Mouse (Mus musculus) CD4-positive, CD25-positive, alpha-beta regulatory T cell, adult 2 months (primary cell): Measurements from ENCODE around the gene Scfd2.

Experiments
- DNase-seq: peaks from one replicate; pipeline ENCODE4 v3.0.0-alpha.2; 2012; ENCODE audit warnings: low read depth, low spot score

Gene Scfd2

GRCm38 (mm10) chr5:74278428-74278827 is 253.1 kb downstream of the Scfd2 start:
- DNase-seq: no peak

DNA sequence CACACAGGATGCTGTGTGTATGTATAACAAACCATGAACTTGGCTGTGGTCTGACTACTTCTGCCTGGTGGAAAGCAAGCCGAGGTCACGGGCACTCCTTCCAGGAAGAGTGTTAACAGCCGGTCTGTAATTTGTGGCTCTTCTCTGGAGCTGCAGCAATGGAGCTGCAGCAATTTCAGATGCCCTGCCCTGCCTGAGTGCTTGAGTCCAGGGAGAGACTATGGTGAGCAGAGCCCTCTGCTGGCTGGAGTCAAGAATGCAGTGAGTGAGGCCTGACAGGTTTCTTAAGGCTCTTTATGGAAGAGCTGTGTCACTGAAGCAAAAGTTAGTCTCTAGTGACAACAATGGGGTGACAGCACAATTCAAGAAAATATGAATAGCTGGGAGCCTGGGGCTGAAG is 253.8 kb downstream of the Scfd2 start:
- peak; percentile 90 for DNase-seq

DNA sequence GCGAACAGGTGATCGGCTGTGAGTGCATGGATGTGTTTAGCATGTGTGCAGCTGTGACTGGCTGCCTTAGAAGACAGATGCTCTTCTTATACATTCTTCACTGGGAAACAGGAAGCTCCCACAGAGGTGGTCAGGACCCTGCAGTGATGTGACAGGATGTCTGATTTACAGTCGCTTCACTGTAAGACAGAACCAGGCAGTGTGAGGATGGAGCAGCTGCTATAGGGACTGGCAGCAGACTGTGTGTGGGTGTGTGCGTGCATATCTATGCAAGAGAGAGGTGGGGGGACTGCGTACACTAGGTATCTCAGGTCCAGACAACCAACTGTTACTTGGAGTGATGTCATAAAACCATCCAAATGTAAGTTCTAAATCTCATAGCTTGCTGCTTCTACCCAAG is 254.3 kb downstream of the Scfd2 start:
- peak; percentile 16 for DNase-seq

DNA sequence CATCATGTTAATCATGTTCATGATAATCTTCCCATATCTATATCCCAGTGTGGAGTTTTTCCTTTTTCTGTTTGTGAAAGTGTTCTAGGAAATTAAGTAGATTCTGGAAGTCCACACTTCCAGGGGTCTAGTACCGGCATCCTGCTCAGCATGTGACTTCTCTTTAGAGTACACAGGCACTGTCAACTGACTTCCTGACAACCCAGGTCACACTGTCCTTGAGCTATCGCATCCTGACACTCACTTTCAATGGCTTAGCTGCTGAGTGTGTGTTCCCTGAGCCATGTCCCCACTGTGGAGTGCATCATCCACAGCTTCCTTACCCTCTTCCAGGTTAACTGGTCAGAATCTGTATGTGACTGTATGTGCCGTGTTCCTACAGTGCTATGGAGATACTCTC is 258.2 kb downstream of the Scfd2 start:
- no peak for DNase-seq

GRCm38 (mm10) chr5:74267736-74268369 is 263.7 kb downstream of the Scfd2 start:
- no peak for DNase-seq

DNA sequence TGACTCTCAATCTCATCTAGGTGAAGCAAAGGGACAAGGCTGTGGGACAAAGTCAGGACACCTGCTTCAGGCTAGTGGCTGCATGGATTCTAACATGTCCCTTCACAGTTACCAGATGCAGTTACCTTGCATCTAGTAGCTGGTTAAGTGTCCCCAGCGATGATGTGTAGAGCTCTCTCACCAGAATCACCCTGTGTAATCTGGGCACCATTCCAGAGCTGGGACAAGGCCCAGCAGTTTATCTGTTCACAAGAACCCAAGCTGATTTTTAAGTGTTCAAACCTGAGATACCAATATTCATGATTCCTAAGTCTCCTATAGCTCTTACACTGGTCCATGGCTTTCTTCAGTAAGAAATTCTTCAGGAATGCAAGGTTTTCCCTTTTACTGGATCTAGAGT is 264.4 kb downstream of the Scfd2 start:
- no peak for DNase-seq

DNA sequence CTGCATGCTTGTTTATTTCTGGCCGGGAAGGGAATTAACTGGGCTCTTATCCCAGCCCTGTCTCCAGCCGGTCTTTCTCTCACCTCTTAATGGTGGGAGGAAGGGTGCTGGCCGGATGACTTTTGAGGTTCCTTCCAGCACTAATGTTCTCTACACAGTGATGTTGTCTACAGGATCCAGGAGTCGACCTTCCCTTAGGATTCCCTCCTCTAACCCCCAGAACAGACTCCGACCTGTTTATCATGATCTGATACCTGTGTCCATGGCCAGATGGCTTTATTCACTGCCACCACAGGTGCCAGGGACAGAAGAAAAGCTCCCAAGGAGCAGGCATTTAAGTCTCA is 265.1 kb downstream of the Scfd2 start:
- DNase-seq: no peak

- DNase-seq: no peak
Measured at GRCm38 (mm10) chr5:74265601-74266475, 265.7 kb downstream of the Scfd2 start.

DNA sequence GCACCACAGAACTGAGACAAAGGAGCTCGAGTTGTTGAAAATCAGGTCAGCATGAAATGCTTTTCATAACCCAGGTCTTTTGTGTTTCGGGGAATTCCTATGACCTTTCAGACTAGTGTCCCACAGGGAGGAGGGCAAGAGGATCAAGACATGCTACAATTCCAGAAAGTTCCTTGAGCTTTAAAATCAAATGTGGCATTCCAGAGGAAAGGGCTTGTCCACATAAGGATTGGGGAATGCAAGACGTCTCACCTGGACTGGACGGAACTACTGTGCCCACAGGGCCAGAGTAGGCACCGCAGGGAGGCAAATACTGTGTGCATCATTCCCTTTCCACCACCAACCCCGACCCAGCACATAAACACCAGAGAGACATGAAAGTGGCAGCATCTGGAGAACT is 266.4 kb downstream of the Scfd2 start:
- no peak for DNase-seq

DNA sequence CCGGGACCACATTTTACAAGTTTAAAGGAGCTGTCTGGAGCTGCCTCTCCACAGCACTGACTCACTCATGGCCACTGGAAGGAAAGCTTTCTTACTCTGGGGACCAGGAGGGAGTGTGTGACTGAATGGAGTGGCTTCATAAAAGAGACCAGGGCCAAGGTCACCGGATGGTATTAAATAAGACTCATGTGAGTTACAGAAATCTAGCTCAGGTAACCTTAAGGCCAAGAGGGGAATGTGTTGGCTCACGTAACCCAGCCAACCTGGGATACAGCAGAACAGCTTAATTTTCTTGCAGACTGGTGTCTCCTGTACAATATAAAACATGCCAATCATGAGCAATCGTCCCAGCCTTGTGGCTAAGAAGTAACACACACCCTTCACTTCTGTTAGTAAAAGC is 267.0 kb downstream of the Scfd2 start:
- no peak for DNase-seq

DNA sequence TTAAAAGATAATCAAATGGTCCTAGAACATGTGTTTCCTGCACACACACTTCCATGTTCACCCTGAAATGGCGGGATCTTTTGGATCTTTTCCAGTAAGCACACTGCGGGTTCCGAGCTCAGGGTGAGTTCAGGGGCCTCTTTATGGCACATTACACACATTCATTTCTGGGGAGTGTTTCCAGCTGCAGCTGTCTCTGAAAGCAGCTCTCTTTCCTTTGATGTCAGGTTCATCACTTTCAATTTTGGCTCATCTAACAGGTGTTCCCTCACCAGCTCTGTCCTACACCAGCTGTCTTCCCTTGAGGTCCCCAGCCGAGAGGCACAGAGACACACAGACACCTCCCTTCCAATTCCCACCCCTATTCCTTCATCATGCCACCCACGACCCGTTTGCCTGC is 270.5 kb downstream of the Scfd2 start:
- peak; percentile 50 for DNase-seq

DNA sequence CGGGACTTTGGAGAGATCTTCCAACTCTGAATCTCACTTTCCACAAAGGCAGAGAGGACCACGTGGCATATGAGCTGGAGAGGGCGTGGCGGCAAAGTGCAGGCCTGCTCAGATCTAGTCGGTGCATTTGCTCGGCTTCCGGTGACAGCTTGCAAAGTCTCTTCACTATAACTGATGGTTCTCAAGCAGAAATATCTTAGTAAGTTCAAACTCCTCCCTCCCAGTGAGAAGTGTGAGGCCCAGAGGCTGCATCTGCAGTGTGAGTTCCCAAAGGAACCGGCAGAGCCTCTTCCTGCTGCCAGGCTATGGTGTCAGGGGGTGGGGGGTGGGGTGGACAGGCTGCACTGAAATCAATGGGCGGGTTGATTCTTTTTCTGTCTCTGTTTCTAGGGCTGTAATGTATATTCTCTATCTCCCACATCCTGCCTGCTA is 271.2 kb downstream of the Scfd2 start:
- peak; percentile 86 for DNase-seq

DNA sequence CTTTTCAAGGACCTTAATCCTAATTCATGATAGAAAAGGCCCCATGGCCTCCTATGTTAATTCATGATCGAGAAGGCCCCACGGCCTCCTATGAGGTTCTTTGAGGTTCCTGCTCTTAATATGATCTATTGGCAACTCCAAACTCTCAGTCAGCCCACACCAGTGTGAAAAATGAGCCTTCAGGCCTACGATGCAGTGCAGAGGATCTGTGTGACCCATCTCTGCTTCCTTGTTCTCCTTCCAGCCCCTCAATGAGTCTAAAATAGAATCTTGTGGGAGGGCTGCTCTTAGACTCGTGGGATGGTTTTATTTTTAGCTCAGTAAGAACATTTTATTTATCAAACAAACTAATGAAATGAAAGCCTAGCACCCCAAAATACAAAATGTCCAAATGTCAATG is 274.9 kb downstream of the Scfd2 start:
- no peak for DNase-seq

GRCm38 (mm10) chr5:74254996-74255395 is 276.6 kb downstream of the Scfd2 start:
- DNase-seq: no peak

GRCm38 (mm10) chr5:74253724-74254328 is 277.7 kb downstream of the Scfd2 start:
- DNase-seq: no peak

DNA sequence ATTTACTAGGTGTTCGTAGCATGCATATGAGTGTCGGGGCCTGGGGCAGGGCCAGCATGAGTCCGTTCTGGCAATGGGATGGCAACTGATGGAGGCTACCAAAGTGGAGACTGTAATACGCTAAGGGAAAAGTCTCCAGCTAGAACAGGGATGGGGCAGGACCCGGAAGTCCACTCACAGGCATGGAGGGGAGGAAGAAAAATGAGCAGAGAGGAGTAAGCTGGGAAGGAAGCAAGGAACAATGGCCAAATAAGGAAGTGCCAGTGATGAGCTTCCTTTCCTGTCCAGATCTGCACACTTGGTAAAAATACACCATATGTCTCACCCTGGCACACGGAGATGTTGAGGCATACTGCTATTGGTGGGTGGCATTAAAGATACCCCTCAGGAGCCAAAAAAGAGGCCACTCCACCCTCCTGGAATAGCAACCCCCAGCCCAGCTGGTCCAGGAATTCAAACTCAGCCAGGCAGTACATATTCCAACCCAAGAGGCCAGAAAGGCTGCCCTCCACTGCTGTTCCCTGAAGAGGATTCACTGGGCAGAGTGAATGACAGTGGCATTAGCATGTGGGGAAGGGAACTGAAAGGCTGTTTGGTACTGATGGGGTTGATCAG is 278.8 kb downstream of the Scfd2 start:
- no peak for DNase-seq

GRCm38 (mm10) chr5:74250947-74251346 is 280.6 kb downstream of the Scfd2 start:
- no peak for DNase-seq

- no peak for DNase-seq
Measured at GRCm38 (mm10) chr5:74250308-74250707, 281.3 kb downstream of the Scfd2 start.

DNA sequence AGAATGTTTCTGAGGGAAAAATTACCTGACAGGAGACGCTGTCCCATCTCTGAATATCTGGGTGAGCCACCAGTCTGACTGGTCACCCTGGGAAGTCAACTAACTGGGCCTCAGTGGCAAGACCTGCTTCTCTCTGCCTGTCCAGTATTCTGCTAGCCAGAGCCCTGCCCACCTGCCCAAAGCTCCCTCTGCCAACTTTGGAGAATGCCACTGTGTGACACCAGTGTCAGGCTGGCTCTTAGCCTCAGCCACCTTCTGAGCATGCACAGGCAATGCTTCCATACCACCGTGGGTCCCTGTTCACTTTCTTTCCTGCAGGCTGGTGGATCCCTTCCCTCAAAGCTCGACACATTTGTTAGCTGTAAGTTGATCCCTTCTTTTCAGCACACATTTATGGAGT is 281.8 kb downstream of the Scfd2 start:
- DNase-seq: no peak

DNA sequence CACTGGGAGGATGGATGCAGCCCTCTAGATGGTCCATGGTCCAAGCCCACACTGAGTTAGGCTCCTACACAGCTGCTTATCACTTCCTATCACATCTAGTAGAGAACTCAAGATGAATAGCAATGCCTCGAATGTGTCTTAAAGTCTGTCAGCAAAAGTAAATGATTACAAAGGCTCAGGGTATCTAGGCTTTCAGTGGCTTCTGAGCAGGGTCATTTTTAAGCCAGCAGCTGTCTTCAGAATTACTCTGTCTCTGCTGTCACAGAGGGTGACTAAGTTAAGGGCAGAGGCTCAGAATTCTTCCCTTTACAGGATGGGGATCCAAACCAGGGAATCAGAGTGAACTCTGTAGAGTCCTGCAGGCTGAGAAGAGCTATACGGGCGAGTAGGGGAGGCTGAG is 284.6 kb downstream of the Scfd2 start:
- no peak for DNase-seq

DNA sequence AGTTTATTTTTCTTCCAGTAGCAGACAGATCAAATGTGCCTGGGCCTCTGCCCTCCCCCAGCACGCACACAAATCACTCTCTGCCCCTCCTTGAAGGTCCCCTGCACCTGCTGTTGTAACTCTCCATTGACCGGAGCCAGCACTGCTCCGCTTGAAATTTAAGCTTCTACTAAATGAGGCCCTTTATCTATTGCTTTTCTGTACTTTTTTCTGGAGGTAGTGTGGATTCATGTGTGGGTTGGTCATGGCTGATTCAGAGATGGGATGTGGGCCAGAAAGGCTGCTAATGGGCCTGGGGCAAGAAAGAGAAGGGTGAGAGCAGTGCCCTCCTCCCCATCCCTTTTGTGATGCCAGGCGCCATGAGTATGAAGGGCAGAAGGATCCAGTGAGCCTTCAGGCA is 285.1 kb downstream of the Scfd2 start:
- no peak for DNase-seq

- DNase-seq: no peak
Measured at GRCm38 (mm10) chr5:74245641-74246145, 285.9 kb downstream of the Scfd2 start.
